Mouse (Mus musculus) neutrophil, adult 5-6 weeks (primary cell): ENCODE measurements around the gene Cyp2b10. TPM values are rescaled to one million over a fixed set of nuclear protein-coding genes. Genes with fewer than 3 reads are reported as not detected.
"Not testable (repeated sequence)": the region's sequence is repeated elsewhere in the genome, so short reads cannot be mapped to it uniquely, and the experiment has no call there.

Experiments
- ATAC-seq: fragments of 151-379, 151-347 bp; 2 replicates; pipeline ENCODE4 v1.8.0; 2017; ENCODE audit warnings: mild to moderate bottlenecking, moderate TSS enrichment; ENCODE audit not compliant: insufficient number of reproducible peaks, poor library complexity, low FRiP score, severe bottlenecking; ENCODE audit errors: extremely low read depth
- total RNA-seq: library from RNA; stranded (forward); fragments of 200-1000 nt; gene quantifications from 2 replicates; pipeline ENCODE4 v1.2.3, GENCODE M21; 2017

The Cyp2b10 gene
- total RNA-seq, 1 experiment from 2014 or later, result 0.35 TPM

GRCm38 (mm10) chr7:25904489-25904888 lies 7.1 kb downstream of the Cyp2b10 start:
- no peak for ATAC-seq

GRCm38 (mm10) chr7:25907380-25907779 lies 10.0 kb downstream of the Cyp2b10 start:
- ATAC-seq, result no peak

- no peak for ATAC-seq
Observed at GRCm38 (mm10) chr7:25910046-25910445, 12.6 kb downstream of the Cyp2b10 start.

GRCm38 (mm10) chr7:25916116-25916515 lies 18.7 kb downstream of the Cyp2b10 start:
- no peak for ATAC-seq

- not testable (repeated sequence) for ATAC-seq
Observed at GRCm38 (mm10) chr7:25917271-25917670, 19.9 kb downstream of the Cyp2b10 start.

GRCm38 (mm10) chr7:25919467-25919866 lies 22.0 kb downstream of the Cyp2b10 start:
- no peak for ATAC-seq

- no peak for ATAC-seq
Observed at GRCm38 (mm10) chr7:25945274-25945673, 47.9 kb downstream of the Cyp2b10 start.

Other genes with a start within 250 kb of the Cyp2b10 start
- 34.4 and 37.0 TPM in 2 replicates for gene Bckdha, start 238.6 kb upstream of the Cyp2b10 start, total RNA-seq
- gene Exosc5, start 238.5 kb upstream of the Cyp2b10 start, total RNA-seq, result 33.1 and 40.1 TPM in 2 replicates
- 0.70 and 4.5 TPM in 2 replicates for gene Tmem91, start 222.5 kb upstream of the Cyp2b10 start, total RNA-seq
- 41.0 and 54.8 TPM in 2 replicates for gene B9d2, start 216.8 kb upstream of the Cyp2b10 start, total RNA-seq
- gene Tgfb1, start 210.6 kb upstream of the Cyp2b10 start, total RNA-seq, result 66.7 and 71.3 TPM in 2 replicates
- 30.7 and 31.9 TPM in 2 replicates for gene Ccdc97, start 178.5 kb upstream of the Cyp2b10 start, total RNA-seq
- gene Hnrnpul1, start 142.9 kb upstream of the Cyp2b10 start, total RNA-seq, result 198 TPM in 2 replicates
- 1.1 and 2.2 TPM in 2 replicates for gene Axl, start 108.9 kb upstream of the Cyp2b10 start, total RNA-seq
- gene Cyp2s1, start 80.7 kb upstream of the Cyp2b10 start, total RNA-seq, result 1.2 and 2.8 TPM in 2 replicates
- not detected in 2 replicates for gene Cyp2b13, start 163.9 kb downstream of the Cyp2b10 start, total RNA-seq